Mouse (Mus musculus) cerebellum, adult 2 months (tissue): ENCODE results near the gene Cav1. TPM values are rescaled to one million over a fixed set of nuclear protein-coding genes. Genes with fewer than 3 reads are reported as not detected.
A peak's percentile ranks its signal among the peaks of the same experiment; 100 is the strongest.

Experiments
- DNase-seq, 2 experiments: peaks; one replicate each; pipeline ENCODE4 v3.0.0; 2021
- H3K27ac ChIP-seq: fragments of 200-500 bp; 2 replicates; pipeline ENCODE4 v1.5.1; 2012; ENCODE audit warnings: low read length, control low read depth, inconsistent platforms; ENCODE audit not compliant: insufficient read depth
- H3K27me3 ChIP-seq: fragments of 200-500 bp; 2 replicates; pipeline ENCODE4 v1.6.1; 2012; ENCODE audit warnings: inconsistent platforms, mild to moderate bottlenecking, low read length, moderate library complexity; ENCODE audit not compliant: control insufficient read depth, insufficient read depth
- H3K4me1 ChIP-seq: fragments of 200-500 bp; 2 replicates; pipeline ENCODE4 v1.6.1; 2011; ENCODE audit warnings: low read length; ENCODE audit not compliant: control insufficient read depth, insufficient read depth
- H3K4me3 ChIP-seq: fragments of 200-500 bp; replicated peaks from 2 replicates; pipeline ENCODE3; 2011; ENCODE audit warnings: mild to moderate bottlenecking, low read depth, low read length, control low read depth; ENCODE audit not compliant: insufficient read depth
- CTCF ChIP-seq: fragments of 200-500 bp; IDR thresholded peaks from 2 replicates; pipeline ENCODE4 v1.5.1; 2011; ENCODE audit warnings: low read depth, mild to moderate bottlenecking, control low read depth, low read length, moderate library complexity, borderline replicate concordance; ENCODE audit not compliant: insufficient read depth
- POLR2A ChIP-seq: fragments of 200-500 bp; IDR thresholded peaks from 2 replicates; pipeline ENCODE4 v1.6.1; 2011; ENCODE audit warnings: low read length, control low read depth, borderline replicate concordance; ENCODE audit not compliant: insufficient read depth
- WGBS: fragments of 180-500 bp; shearing (Covaris S2); methylation state at CpG from one replicate; pipeline ENCODE4 v1.1.7; 2018; 5-methylcytosine and 5-hydroxymethylcytosine counted together
- polyA plus RNA-seq: library from polyadenylated mRNA; depleted of rRNA; stranded (reverse); fragments of >200 nt; gene quantifications from 2 replicates; pipeline ENCODE4 v1.2.3, GENCODE M21; 2012

The Cav1 gene
- polyA plus RNA-seq, 1 experiment = 19.0 TPM

GRCm38 (mm10) chr6:17280939-17281756, 25.0 kb upstream of the Cav1 start, which contains the start of gene Cav2:
TSS of gene Cav2 (plus strand) at chr6:17281185.
- Histone ChIP-seq H3K4me3 (peak within 1 kb of the TSS; percentile 70), H3K27ac (peak within 1 kb of the TSS; percentile 39; the same call in 1 of the 2 replicates), H3K27me3 (no peaks in the 10 kb centered on the region; the same call in 1 of the 2 replicates), H3K4me1 (no peaks in the 10 kb centered on the region)
- DNase-seq = peak; percentile 84 to 88
- TF ChIP-seq POLR2A (no peak), CTCF (no peak)
- WGBS = 3% methylated on average over 38 of the region's 40 CpGs

GRCm38 (mm10) chr6:17281757-17282092, 24.4 kb upstream of the Cav1 start:
- Histone ChIP-seq H3K4me3 (peak overlapping the region; percentile 2), H3K27ac (no peak overlapping the region), H3K4me1 (no peaks in the 10 kb centered on the region), H3K27me3 (no peaks in the 10 kb centered on the region; the same call in 1 of the 2 replicates)
- DNase-seq = no peak
- no peak for TF ChIP-seq POLR2A
- TF ChIP-seq CTCF = no peak
- WGBS = 34% methylated on average over 8 of the region's 8 CpGs

- Histone ChIP-seq H3K27ac (no peak overlapping the region), H3K4me1 (no peaks in the 10 kb centered on the region), H3K27me3 (no peaks in the 10 kb centered on the region; the same call in 1 of the 2 replicates), H3K4me3 (peak overlapping the region; percentile 2)
- WGBS = 73% methylated on average over 5 of the region's 5 CpGs
- no peak for DNase-seq
- no peak for TF ChIP-seq POLR2A
- no peak for TF ChIP-seq CTCF
These were observed 24.0 kb upstream of the Cav1 start for GRCm38 (mm10) chr6:17282159-17282558.

- TF ChIP-seq CTCF (no peak), POLR2A (no peak)
- H3K27me3 ChIP-seq = no peaks in the 10 kb centered on the region; the same call in 1 of the 2 replicates
- 92% methylated on average over 3 of the region's 3 CpGs for WGBS
These were observed 22.3 kb upstream of the Cav1 start for GRCm38 (mm10) chr6:17283834-17284233.

GRCm38 (mm10) chr6:17286381-17286780, 19.8 kb upstream of the Cav1 start:
- no peak overlapping the region for H3K27ac ChIP-seq
- TF ChIP-seq CTCF = no peak
- no peak for TF ChIP-seq POLR2A
- WGBS = 87% methylated on average over 4 of the region's 4 CpGs

More at GRCm38 (mm10) chr6:17283834-17284233, 22.3 kb upstream of the Cav1 start:
- H3K4me3 ChIP-seq = no peak overlapping the region
- H3K27ac ChIP-seq = no peak overlapping the region
- no peaks in the 10 kb centered on the region for H3K4me1 ChIP-seq
- DNase-seq = no peak

GRCm38 (mm10) chr6:17295116-17295515, 11.0 kb upstream of the Cav1 start:
- Histone ChIP-seq H3K27ac (no peak overlapping the region), H3K27me3 (no peaks in the 10 kb centered on the region), H3K4me1 (no peaks in the 10 kb centered on the region), H3K4me3 (no peak overlapping the region)
- no peak for DNase-seq
- 50% methylated on average over 5 of the region's 5 CpGs for WGBS
- no peak for TF ChIP-seq POLR2A
- no peak for TF ChIP-seq CTCF

More at GRCm38 (mm10) chr6:17286381-17286780, 19.8 kb upstream of the Cav1 start:
- no peak for DNase-seq
- Histone ChIP-seq H3K4me1 (no peaks in the 10 kb centered on the region), H3K27me3 (no peaks in the 10 kb centered on the region; the same call in 1 of the 2 replicates), H3K4me3 (no peak overlapping the region)

- Histone ChIP-seq H3K4me3 (peak overlapping the region; percentile 46), H3K27ac (no peak overlapping the region), H3K27me3 (no peaks in the 10 kb centered on the region), H3K4me1 (0 out of 2 replicates have a peak, but pooled peaks cover 4% of the 10 kb centered on the region)
- DNase-seq = peak; percentile 2 to 8
- 2% methylated on average over 19 of the region's 19 CpGs for WGBS
- no peak for TF ChIP-seq CTCF
- TF ChIP-seq POLR2A = no peak
These were observed 629 bp downstream of the Cav1 start for GRCm38 (mm10) chr6:17306602-17307325.
